Mouse (Mus musculus): ENCODE measurements around the gene Klf11. TPM values are rescaled to one million over a fixed set of nuclear protein-coding genes. Genes with fewer than 3 reads are reported as not detected.

Gene Klf11
- 15.7 and 15.8 TPM in 2 replicates for polyA plus RNA-seq (2015; fragmentation: Nextera tagmentation; extraction: Ambion mirVana)

DNA sequence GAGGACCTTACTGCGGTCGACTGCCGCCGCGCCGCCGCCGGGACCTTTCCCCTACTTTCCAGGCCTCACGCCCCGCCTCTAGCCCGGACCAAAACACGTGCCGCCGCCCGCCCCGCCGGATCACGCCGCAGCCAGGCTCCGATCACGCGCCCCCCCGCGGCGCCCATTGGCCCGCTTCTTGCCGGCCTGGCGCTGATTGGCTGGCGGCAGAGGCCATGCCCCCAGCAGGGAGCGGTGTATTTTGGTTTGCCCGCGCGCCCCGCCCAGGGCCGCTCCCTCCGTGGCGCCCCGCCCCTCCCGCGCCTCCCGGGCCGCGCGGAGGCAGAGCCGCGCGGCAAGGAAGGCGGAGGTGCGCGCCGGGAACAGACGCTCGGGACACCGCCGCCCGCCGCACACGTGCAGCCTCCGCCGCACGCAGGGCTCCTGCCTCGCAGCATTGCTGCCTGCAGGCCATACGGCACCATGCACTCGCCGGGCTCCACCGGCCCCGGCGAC, at the start of gene Klf11:
Klf11 (plus strand) TSS at position 212 of the 495 bp plus-strand sequence.
- Histone ChIP-seq H3K4me2 (ENCODE audit: low read depth, low read length) (peak within 1 kb of the TSS; percentile 66), H3K27ac (ENCODE audit: low read length) (peak within 1 kb of the TSS; percentile 94), H3K4me3 (ENCODE audit: low read length) (peak within 1 kb of the TSS; percentile 84), H3K9ac (ENCODE audit: low read length) (peak within 1 kb of the TSS; percentile 89), H3K4me1 (replicated peaks; ENCODE audit: control insufficient read depth, insufficient read depth, low read length) (peaks cover 16% of the 10 kb centered on the region), H3K27me3 (ENCODE audit: control insufficient read depth, insufficient read depth, low read depth, low read length) (no peaks in the 10 kb centered on the region), H3K9me3 (ENCODE audit: control insufficient read depth, low read length) (no peaks in the 10 kb centered on the region), H3K36me3 (ENCODE audit: control insufficient read depth, insufficient read depth, low read length) (peaks cover 7% of the 10 kb centered on the region; the same call in 1 of the 2 replicates)
- under 1% methylated on average over 67 of the region's 68 CpGs for WGBS
- ATAC-seq (ENCODE audit: low read depth) = peak; percentile 95

- WGBS = 33% methylated on average over 2 of the region's 2 CpGs
- H3K4me2 ChIP-seq (ENCODE audit: low read depth, low read length) = no peak overlapping the region
- no peak overlapping the region for H3K9ac ChIP-seq (ENCODE audit: low read length)
- no peaks in the 10 kb centered on the region for H3K27me3 ChIP-seq (ENCODE audit: control insufficient read depth, insufficient read depth, low read depth, low read length)
- H3K27ac ChIP-seq (ENCODE audit: low read length) = no peak overlapping the region
- H3K36me3 ChIP-seq (ENCODE audit: control insufficient read depth, insufficient read depth, low read length) = no peaks in the 10 kb centered on the region
- H3K4me1 ChIP-seq (replicated peaks; ENCODE audit: control insufficient read depth, insufficient read depth, low read length) = no peaks in the 10 kb centered on the region
- no peaks in the 10 kb centered on the region for H3K9me3 ChIP-seq (ENCODE audit: control insufficient read depth, low read length)
- ATAC-seq (ENCODE audit: low read depth) = no peak; the same call in 1 of the 2 replicates
- no peak overlapping the region for H3K4me3 ChIP-seq (ENCODE audit: low read length)
Measured at GRCm38 (mm10) chr12:24603266-24603665, 47.8 kb upstream of the Klf11 start.

GRCm38 (mm10) chr12:24606166-24606565, 44.9 kb upstream of the Klf11 start:
- Histone ChIP-seq H3K4me2 (ENCODE audit: low read depth, low read length) (no peak overlapping the region), H3K9me3 (ENCODE audit: control insufficient read depth, low read length) (no peaks in the 10 kb centered on the region), H3K36me3 (ENCODE audit: control insufficient read depth, insufficient read depth, low read length) (no peaks in the 10 kb centered on the region), H3K27ac (ENCODE audit: low read length) (no peak overlapping the region), H3K4me3 (ENCODE audit: low read length) (no peak overlapping the region), H3K9ac (ENCODE audit: low read length) (no peak overlapping the region), H3K27me3 (ENCODE audit: control insufficient read depth, insufficient read depth, low read depth, low read length) (no peaks in the 10 kb centered on the region), H3K4me1 (replicated peaks; ENCODE audit: control insufficient read depth, insufficient read depth, low read length) (no peaks in the 10 kb centered on the region)
- no peak for ATAC-seq (ENCODE audit: low read depth)
- WGBS = 74% methylated on average over 10 of the region's 10 CpGs

GRCm38 (mm10) chr12:24612591-24612990, 38.5 kb upstream of the Klf11 start:
- Histone ChIP-seq H3K9me3 (ENCODE audit: control insufficient read depth, low read length) (no peaks in the 10 kb centered on the region), H3K27me3 (ENCODE audit: control insufficient read depth, insufficient read depth, low read depth, low read length) (no peaks in the 10 kb centered on the region), H3K4me1 (replicated peaks; ENCODE audit: control insufficient read depth, insufficient read depth, low read length) (no peaks in the 10 kb centered on the region), H3K27ac (ENCODE audit: low read length) (no peak overlapping the region), H3K36me3 (ENCODE audit: control insufficient read depth, insufficient read depth, low read length) (no peaks in the 10 kb centered on the region), H3K4me3 (ENCODE audit: low read length) (no peak overlapping the region), H3K9ac (ENCODE audit: low read length) (no peak overlapping the region), H3K4me2 (ENCODE audit: low read depth, low read length) (no peak overlapping the region)
- no peak for ATAC-seq (ENCODE audit: low read depth)
- WGBS = 60% methylated on average over 6 of the region's 6 CpGs

DNA sequence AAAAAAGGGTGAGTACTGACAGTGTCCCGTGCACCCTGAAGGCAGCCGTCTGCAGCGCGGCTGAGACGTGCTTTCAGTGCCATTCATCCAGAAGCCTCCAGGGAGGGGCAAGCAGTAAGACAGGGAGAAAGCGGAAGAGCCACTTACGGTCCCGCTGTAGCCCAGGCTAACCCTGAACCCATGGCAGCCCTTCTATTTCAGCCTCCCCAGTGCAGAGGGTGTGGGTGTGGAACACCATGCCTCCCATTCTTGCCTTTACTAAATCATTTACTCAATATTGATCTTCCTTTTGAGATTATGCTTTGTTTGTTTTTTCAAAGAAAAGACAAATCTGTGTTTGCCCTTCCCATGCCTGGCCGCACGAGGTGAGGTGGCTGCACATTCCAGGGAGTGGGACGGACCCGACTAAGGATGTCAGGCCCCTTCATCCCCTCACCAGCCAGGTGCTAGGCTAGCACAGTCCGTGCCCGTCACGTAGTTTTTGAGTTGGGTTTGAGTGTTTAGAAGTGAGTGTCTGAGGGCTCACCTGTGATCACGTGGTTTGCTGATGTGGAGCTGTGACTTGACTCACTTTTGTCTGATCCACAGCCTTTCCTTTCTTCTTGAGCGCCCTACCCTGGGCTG, 36.5 kb upstream of the Klf11 start:
- Histone ChIP-seq H3K36me3 (ENCODE audit: control insufficient read depth, insufficient read depth, low read length) (no peaks in the 10 kb centered on the region), H3K4me2 (ENCODE audit: low read depth, low read length) (no peak overlapping the region), H3K9ac (ENCODE audit: low read length) (no peak overlapping the region), H3K27ac (ENCODE audit: low read length) (no peak overlapping the region), H3K4me1 (replicated peaks; ENCODE audit: control insufficient read depth, insufficient read depth, low read length) (no peaks in the 10 kb centered on the region), H3K9me3 (ENCODE audit: control insufficient read depth, low read length) (no peaks in the 10 kb centered on the region), H3K4me3 (ENCODE audit: low read length) (no peak overlapping the region), H3K27me3 (ENCODE audit: control insufficient read depth, insufficient read depth, low read depth, low read length) (no peaks in the 10 kb centered on the region)
- 56% methylated on average over 17 of the region's 17 CpGs for WGBS
- ATAC-seq (ENCODE audit: low read depth) = peak; percentile 83

DNA sequence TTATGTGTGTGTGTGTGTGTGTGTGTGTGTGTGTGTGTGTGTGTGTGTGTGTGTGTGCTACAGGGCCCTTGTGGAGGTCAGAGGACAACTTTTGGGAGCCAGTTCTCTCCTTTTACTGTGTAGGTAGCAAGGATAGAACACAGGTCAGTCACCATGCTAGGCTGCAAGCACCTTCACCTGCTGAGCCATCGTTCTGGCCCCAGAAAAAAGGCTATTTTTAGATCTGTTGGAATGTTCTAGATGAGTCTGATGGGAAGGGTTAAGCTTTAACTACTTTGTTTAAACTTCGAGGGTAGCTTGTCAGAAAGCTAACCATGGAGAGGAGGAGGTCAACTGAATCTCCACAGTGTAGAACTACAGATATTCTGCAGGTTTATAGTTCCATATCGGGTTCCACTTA, 35.9 kb upstream of the Klf11 start:
- Histone ChIP-seq H3K36me3 (ENCODE audit: control insufficient read depth, insufficient read depth, low read length) (no peaks in the 10 kb centered on the region), H3K4me2 (ENCODE audit: low read depth, low read length) (no peak overlapping the region), H3K4me1 (replicated peaks; ENCODE audit: control insufficient read depth, insufficient read depth, low read length) (no peaks in the 10 kb centered on the region), H3K27me3 (ENCODE audit: control insufficient read depth, insufficient read depth, low read depth, low read length) (no peaks in the 10 kb centered on the region), H3K27ac (ENCODE audit: low read length) (no peak overlapping the region), H3K9ac (ENCODE audit: low read length) (no peak overlapping the region), H3K4me3 (ENCODE audit: low read length) (no peak overlapping the region), H3K9me3 (ENCODE audit: control insufficient read depth, low read length) (no peaks in the 10 kb centered on the region)
- 0 out of 2 replicates have a peak, but pooled peaks have one; percentile 3 for ATAC-seq (ENCODE audit: low read depth)
- 48% methylated on average over 3 of the region's 3 CpGs for WGBS

- no peak overlapping the region for H3K4me2 ChIP-seq (ENCODE audit: low read depth, low read length)
- H3K27me3 ChIP-seq (ENCODE audit: control insufficient read depth, insufficient read depth, low read depth, low read length) = no peaks in the 10 kb centered on the region
- no peaks in the 10 kb centered on the region for H3K36me3 ChIP-seq (ENCODE audit: control insufficient read depth, insufficient read depth, low read length)
- H3K27ac ChIP-seq (ENCODE audit: low read length) = no peak overlapping the region
- H3K4me1 ChIP-seq (replicated peaks; ENCODE audit: control insufficient read depth, insufficient read depth, low read length) = no peaks in the 10 kb centered on the region
- ATAC-seq (ENCODE audit: low read depth) = no peak
- no peaks in the 10 kb centered on the region for H3K9me3 ChIP-seq (ENCODE audit: control insufficient read depth, low read length)
- no peak overlapping the region for H3K9ac ChIP-seq (ENCODE audit: low read length)
- 65% methylated on average over 4 of the region's 4 CpGs for WGBS
- no peak overlapping the region for H3K4me3 ChIP-seq (ENCODE audit: low read length)
Measured at GRCm38 (mm10) chr12:24619436-24619835, 31.6 kb upstream of the Klf11 start.

DNA sequence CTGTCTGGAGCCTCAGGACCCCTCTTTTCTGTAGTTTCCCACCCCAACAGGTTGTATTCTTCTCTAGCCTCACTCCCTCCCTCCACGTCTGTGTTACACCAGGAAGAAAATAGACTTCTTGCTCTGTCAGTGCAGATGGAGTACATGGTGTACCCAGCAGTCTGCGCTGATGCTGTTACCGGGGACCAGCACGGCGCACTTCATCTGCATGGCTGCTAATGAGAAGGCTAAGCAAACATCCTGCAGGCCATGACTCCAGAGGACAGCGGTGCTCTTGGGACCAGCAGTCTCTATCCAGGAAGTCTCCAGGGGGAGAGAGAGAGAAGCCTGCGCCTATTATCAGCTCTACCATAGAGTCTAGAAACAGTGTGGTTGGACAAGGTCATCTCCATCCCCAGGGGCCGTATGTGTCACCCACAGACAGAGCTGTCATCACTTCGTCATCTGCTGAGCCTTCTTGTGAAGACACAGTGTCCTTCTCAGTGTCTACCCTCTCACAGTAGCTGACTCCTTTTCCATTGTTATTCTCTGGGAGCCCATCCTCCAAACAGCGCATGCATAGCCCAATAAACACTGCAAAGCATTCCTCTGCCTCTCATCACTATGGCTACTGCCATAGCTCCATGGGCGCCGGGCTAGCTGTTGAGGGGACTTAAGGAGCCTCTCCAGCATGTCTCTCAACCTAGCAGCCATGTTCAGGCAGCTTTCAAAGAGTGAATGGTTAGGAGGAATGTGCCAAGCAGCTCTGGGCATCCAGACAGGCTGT, 27.4 kb upstream of the Klf11 start:
- Histone ChIP-seq H3K27ac (ENCODE audit: low read length) (no peak overlapping the region), H3K9me3 (ENCODE audit: control insufficient read depth, low read length) (no peaks in the 10 kb centered on the region), H3K27me3 (ENCODE audit: control insufficient read depth, insufficient read depth, low read depth, low read length) (no peaks in the 10 kb centered on the region), H3K4me2 (ENCODE audit: low read depth, low read length) (no peak overlapping the region), H3K4me1 (replicated peaks; ENCODE audit: control insufficient read depth, insufficient read depth, low read length) (no peaks in the 10 kb centered on the region), H3K36me3 (ENCODE audit: control insufficient read depth, insufficient read depth, low read length) (no peaks in the 10 kb centered on the region), H3K9ac (ENCODE audit: low read length) (no peak overlapping the region), H3K4me3 (ENCODE audit: low read length) (no peak overlapping the region)
- 0 out of 2 replicates have a peak, but pooled peaks have one; percentile 47 for ATAC-seq (ENCODE audit: low read depth)
- WGBS = 56% methylated on average over 12 of the region's 12 CpGs

DNA sequence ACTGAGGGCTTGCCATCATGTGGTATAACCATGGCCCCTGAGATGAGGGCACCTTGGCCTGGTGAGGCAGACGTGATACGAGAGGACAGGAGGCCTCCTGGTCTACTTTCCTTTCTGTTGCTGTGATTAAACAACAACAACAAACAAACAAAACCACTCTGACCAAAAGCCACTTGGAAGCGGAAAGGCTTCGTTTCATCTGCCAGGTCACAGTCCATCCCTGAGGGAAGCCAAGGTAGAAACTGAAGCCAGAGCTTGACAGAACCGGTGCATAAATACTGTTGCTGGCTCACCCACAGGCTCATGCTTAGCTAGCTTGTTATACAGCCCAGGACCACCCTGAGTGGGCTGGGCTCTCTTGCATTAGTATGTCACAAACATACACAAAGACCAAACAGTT, 24.7 kb upstream of the Klf11 start:
- no peak overlapping the region for H3K9ac ChIP-seq (ENCODE audit: low read length)
- no peak overlapping the region for H3K4me2 ChIP-seq (ENCODE audit: low read depth, low read length)
- ATAC-seq (ENCODE audit: low read depth) = no peak
- 86% methylated on average over 5 of the region's 5 CpGs for WGBS
- no peaks in the 10 kb centered on the region for H3K27me3 ChIP-seq (ENCODE audit: control insufficient read depth, insufficient read depth, low read depth, low read length)
- no peaks in the 10 kb centered on the region for H3K36me3 ChIP-seq (ENCODE audit: control insufficient read depth, insufficient read depth, low read length)
- no peaks in the 10 kb centered on the region for H3K9me3 ChIP-seq (ENCODE audit: control insufficient read depth, low read length)
- H3K4me1 ChIP-seq (replicated peaks; ENCODE audit: control insufficient read depth, insufficient read depth, low read length) = no peaks in the 10 kb centered on the region
- H3K4me3 ChIP-seq (ENCODE audit: low read length) = no peak overlapping the region
- no peak overlapping the region for H3K27ac ChIP-seq (ENCODE audit: low read length)

Data from lung, embryonic 16.5 days (tissue).